Mouse (Mus musculus) heart, embryonic 13.5 days (tissue): ENCODE results near the gene Lancl3. TPM values are rescaled to one million over a fixed set of nuclear protein-coding genes. Genes with fewer than 3 reads are reported as not detected.
A peak's percentile ranks its signal among the peaks of the same experiment; 100 is the strongest.

Experiments used
- ATAC-seq: fragments of 200-750 bp; cut with Nextera tagmentation; 2 replicates; pipeline ENCODE4 v1.8.0; 2017; ENCODE audit warnings: moderate TSS enrichment; ENCODE audit not compliant: insufficient number of reproducible peaks, low FRiP score, low TSS enrichment; ENCODE audit errors: extremely low read depth
- H3K27ac ChIP-seq: fragments of 300-500 bp; sonication (generic); replicated peaks from 2 replicates; pipeline ENCODE4 v1.5.1; 2015; ENCODE audit warnings: moderate library complexity, mild to moderate bottlenecking, inconsistent platforms
- H3K27me3 ChIP-seq: fragments of 300-500 bp; sonication (generic); replicated peaks from 2 replicates; pipeline ENCODE4 v1.6.1; 2015; ENCODE audit warnings: mild to moderate bottlenecking, inconsistent platforms
- H3K36me3 ChIP-seq: fragments of 300-500 bp; sonication (generic); 2 replicates; pipeline ENCODE4 v1.6.1; 2015; ENCODE audit warnings: mild to moderate bottlenecking, inconsistent platforms
- H3K4me1 ChIP-seq: fragments of 300-500 bp; sonication (generic); 2 replicates; pipeline ENCODE4 v1.6.1; 2015; ENCODE audit warnings: inconsistent platforms
- H3K4me2 ChIP-seq: fragments of 300-500 bp; sonication (generic); 2 replicates; pipeline ENCODE4 v1.6.1; 2015; ENCODE audit warnings: inconsistent platforms, mild to moderate bottlenecking, moderate library complexity
- H3K4me3 ChIP-seq: fragments of 300-500 bp; sonication (generic); 2 replicates; pipeline ENCODE4 v1.5.1; 2015; ENCODE audit warnings: moderate library complexity, mild to moderate bottlenecking, inconsistent platforms
- H3K9ac ChIP-seq: fragments of 300-500 bp; sonication (generic); 2 replicates; pipeline ENCODE4 v1.6.1; 2015; ENCODE audit warnings: inconsistent platforms, mild to moderate bottlenecking, moderate library complexity
- H3K9me3 ChIP-seq: fragments of 300-500 bp; sonication (generic); 2 replicates; pipeline ENCODE4 v1.6.1; 2016; ENCODE audit warnings: inconsistent platforms
- WGBS: fragments of 180-500 bp; shearing (Covaris S2); methylation state at CpG from one replicate; pipeline ENCODE4 v1.1.7; 2015; ENCODE audit warnings: mixed read lengths; 5-methylcytosine and 5-hydroxymethylcytosine counted together
- polyA plus RNA-seq: library from polyadenylated mRNA; unstranded; fragments of >200 nt; fragmentation: Nextera tagmentation; extraction: Ambion mirVana; gene quantifications from 2 replicates; pipeline ENCODE4 v1.2.1, GENCODE M21; 2015

Gene Lancl3
- 0.95 and 1.2 TPM in 2 replicates for polyA plus RNA-seq

- Histone ChIP-seq H3K27me3 (peaks cover 34% of the 10 kb centered on the region), H3K9ac (peak within 1 kb of the TSS; percentile 71), H3K4me2 (peak within 1 kb of the TSS; percentile 77), H3K36me3 (no peaks in the 10 kb centered on the region), H3K9me3 (no peaks in the 10 kb centered on the region), H3K4me3 (peak within 1 kb of the TSS; percentile 57), H3K4me1 (peaks cover 5% of the 10 kb centered on the region; the same call in 1 of the 2 replicates), H3K27ac (no peak within 1 kb of the TSS)
- 7% methylated on average over 44 of the region's 49 CpGs for whole genome bisulfite sequencing
- 0 out of 2 replicates have a peak, but pooled peaks have one; percentile 46 for ATAC-seq
Observed at GRCm38 (mm10) chrX:9199761-9200371, at the start of gene Lancl3. TSS of gene Lancl3 (plus strand) at chrX:9199902.

GRCm38 (mm10) chrX:9179011-9179410 lies 20.7 kb upstream of the Lancl3 start:
- H3K27me3 ChIP-seq: no peaks in the 10 kb centered on the region
- 59% methylated on average over 2 of the region's 2 CpGs for WGBS
- no peak overlapping the region for H3K27ac ChIP-seq
- H3K9me3 ChIP-seq: no peaks in the 10 kb centered on the region
- H3K4me3 ChIP-seq: no peak overlapping the region
- H3K9ac ChIP-seq: no peak overlapping the region
- no peak for ATAC-seq
- H3K36me3 ChIP-seq: no peaks in the 10 kb centered on the region
- no peaks in the 10 kb centered on the region for H3K4me1 ChIP-seq
- no peak overlapping the region for H3K4me2 ChIP-seq

- no peaks in the 10 kb centered on the region for H3K36me3 ChIP-seq
- 64% methylated on average over 5 of the region's 5 CpGs for WGBS
- no peak overlapping the region for H3K27ac ChIP-seq
- ATAC-seq: no peak
- H3K9ac ChIP-seq: no peak overlapping the region
- H3K4me2 ChIP-seq: no peak overlapping the region
- no peaks in the 10 kb centered on the region for H3K27me3 ChIP-seq
- H3K4me3 ChIP-seq: no peak overlapping the region
- no peaks in the 10 kb centered on the region for H3K9me3 ChIP-seq
- no peaks in the 10 kb centered on the region for H3K4me1 ChIP-seq
Observed at GRCm38 (mm10) chrX:9181570-9181969, 18.1 kb upstream of the Lancl3 start.

GRCm38 (mm10) chrX:9200380-9200917 lies 747 bp downstream of the Lancl3 start:
- Histone ChIP-seq H3K4me1 (peaks cover 5% of the 10 kb centered on the region; the same call in 1 of the 2 replicates), H3K9ac (peak overlapping the region; percentile 71), H3K9me3 (no peaks in the 10 kb centered on the region), H3K27ac (no peak overlapping the region), H3K27me3 (peaks cover 34% of the 10 kb centered on the region), H3K4me3 (peak overlapping the region; percentile 57), H3K4me2 (peak overlapping the region; percentile 77), H3K36me3 (no peaks in the 10 kb centered on the region)
- 13% methylated on average over 64 of the region's 72 CpGs for WGBS
- no peak for ATAC-seq

GRCm38 (mm10) chrX:9201954-9202353 lies 2.3 kb downstream of the Lancl3 start:
- Histone ChIP-seq H3K27me3 (peaks cover 29% of the 10 kb centered on the region), H3K4me3 (no peak overlapping the region), H3K27ac (no peak overlapping the region), H3K36me3 (no peaks in the 10 kb centered on the region), H3K9ac (no peak overlapping the region), H3K4me1 (peaks cover 5% of the 10 kb centered on the region; the same call in 1 of the 2 replicates), H3K9me3 (no peaks in the 10 kb centered on the region), H3K4me2 (peak overlapping the region; percentile 11; the same call in 1 of the 2 replicates)
- no peak for ATAC-seq
- 56% methylated on average over 2 of the region's 2 CpGs for WGBS

GRCm38 (mm10) chrX:9202781-9203405 lies 3.2 kb downstream of the Lancl3 start:
- no peak for ATAC-seq
- Histone ChIP-seq H3K36me3 (no peaks in the 10 kb centered on the region), H3K27ac (peak overlapping the region; percentile 50), H3K9ac (no peak overlapping the region), H3K4me1 (peaks cover 5% of the 10 kb centered on the region; the same call in 1 of the 2 replicates), H3K4me2 (no peak overlapping the region), H3K9me3 (no peaks in the 10 kb centered on the region), H3K4me3 (no peak overlapping the region), H3K27me3 (peaks cover 24% of the 10 kb centered on the region)
- 43% methylated on average over 7 of the region's 7 CpGs for WGBS

- Histone ChIP-seq H3K27ac (no peak overlapping the region), H3K36me3 (no peaks in the 10 kb centered on the region), H3K4me2 (no peak overlapping the region), H3K9me3 (no peaks in the 10 kb centered on the region), H3K4me3 (no peak overlapping the region), H3K27me3 (0 out of 2 replicates have a peak, but pooled peaks cover 4% of the 10 kb centered on the region), H3K4me1 (peaks cover 5% of the 10 kb centered on the region; the same call in 1 of the 2 replicates), H3K9ac (no peak overlapping the region)
- no peak for ATAC-seq
- 68% methylated on average over 2 of the region's 2 CpGs for WGBS
Observed at GRCm38 (mm10) chrX:9205121-9205520, 5.4 kb downstream of the Lancl3 start.

GRCm38 (mm10) chrX:9216244-9216643 lies 16.5 kb downstream of the Lancl3 start:
- WGBS: 82% methylated on average over 2 of the region's 2 CpGs
- ATAC-seq: no peak
- Histone ChIP-seq H3K36me3 (no peaks in the 10 kb centered on the region), H3K9me3 (no peaks in the 10 kb centered on the region), H3K4me1 (no peaks in the 10 kb centered on the region), H3K27ac (no peak overlapping the region), H3K4me3 (no peak overlapping the region), H3K27me3 (no peaks in the 10 kb centered on the region), H3K4me2 (no peak overlapping the region), H3K9ac (no peak overlapping the region)

- H3K4me1 ChIP-seq: no peaks in the 10 kb centered on the region
- ATAC-seq: no peak
- H3K4me2 ChIP-seq: no peak overlapping the region
- H3K9me3 ChIP-seq: no peaks in the 10 kb centered on the region
- no peaks in the 10 kb centered on the region for H3K27me3 ChIP-seq
- no peaks in the 10 kb centered on the region for H3K36me3 ChIP-seq
- 93% methylated on average over 3 of the region's 3 CpGs for WGBS
- no peak overlapping the region for H3K4me3 ChIP-seq
- no peak overlapping the region for H3K27ac ChIP-seq
- no peak overlapping the region for H3K9ac ChIP-seq
Observed at GRCm38 (mm10) chrX:9219570-9219969, 19.9 kb downstream of the Lancl3 start.

GRCm38 (mm10) chrX:9221206-9221605 lies 21.5 kb downstream of the Lancl3 start:
- H3K9ac ChIP-seq: no peak overlapping the region
- no peaks in the 10 kb centered on the region for H3K36me3 ChIP-seq
- 28% methylated on average over 6 of the region's 6 CpGs for WGBS
- H3K9me3 ChIP-seq: peaks cover 3% of the 10 kb centered on the region; the same call in 1 of the 2 replicates
- ATAC-seq: no peak; the same call in 1 of the 2 replicates
- no peaks in the 10 kb centered on the region for H3K27me3 ChIP-seq
- H3K4me1 ChIP-seq: no peaks in the 10 kb centered on the region
- H3K4me3 ChIP-seq: no peak overlapping the region
- H3K27ac ChIP-seq: no peak overlapping the region
- H3K4me2 ChIP-seq: no peak overlapping the region

- WGBS: 76% methylated on average over 4 of the region's 4 CpGs
- H3K4me2 ChIP-seq: no peak overlapping the region
- no peaks in the 10 kb centered on the region for H3K36me3 ChIP-seq
- H3K4me3 ChIP-seq: no peak overlapping the region
- no peaks in the 10 kb centered on the region for H3K27me3 ChIP-seq
- no peak for ATAC-seq
- no peaks in the 10 kb centered on the region for H3K4me1 ChIP-seq
- H3K27ac ChIP-seq: no peak overlapping the region
- no peak overlapping the region for H3K9ac ChIP-seq
- peaks cover 3% of the 10 kb centered on the region; the same call in 1 of the 2 replicates for H3K9me3 ChIP-seq
Observed at GRCm38 (mm10) chrX:9221736-9222135, 22.0 kb downstream of the Lancl3 start.
